Mouse (Mus musculus): Measurements from ENCODE around the gene Ccdc88c. TPM values are rescaled to one million over a fixed set of nuclear protein-coding genes. Genes with fewer than 3 reads are reported as not detected.

The Ccdc88c gene
- polyA plus RNA-seq, 1 experiment from 2014 or later: 10.8 TPM

DNA sequence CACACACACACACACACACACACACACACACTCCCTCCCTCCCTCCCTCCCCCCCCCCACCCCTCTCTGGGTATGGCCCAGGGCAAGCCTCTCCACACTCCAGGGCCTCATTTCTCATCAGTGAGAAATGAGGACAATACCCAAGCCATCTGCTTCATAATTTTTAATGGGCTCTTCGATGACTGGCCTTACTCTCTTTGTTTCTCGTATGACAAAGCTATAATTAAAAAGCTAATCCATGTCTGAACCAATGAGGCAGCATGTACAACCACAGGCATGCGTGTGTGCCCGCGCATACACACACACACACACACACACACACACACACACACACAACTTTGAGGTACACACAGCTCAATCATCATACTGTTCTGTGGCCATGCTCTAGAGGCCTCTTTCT is 23.9 kb downstream of the Ccdc88c start:
- DNase-seq (ENCODE audit: low spot score): no peak
- Histone ChIP-seq H3K27me3 (replicated peaks; ENCODE audit: low read depth, poor library complexity, severe bottlenecking) (peaks cover 34% of the 10 kb centered on the region), H3K36me3 (replicated peaks) (no peaks in the 10 kb centered on the region), H3K27ac (replicated peaks) (no peak overlapping the region), H3K9me3 (no peaks in the 10 kb centered on the region), H3K4me3 (no peak overlapping the region), H3K4me1 (peaks cover 91% of the 10 kb centered on the region)
- WGBS: 94% methylated on average over 5 of the region's 5 CpGs

DNA sequence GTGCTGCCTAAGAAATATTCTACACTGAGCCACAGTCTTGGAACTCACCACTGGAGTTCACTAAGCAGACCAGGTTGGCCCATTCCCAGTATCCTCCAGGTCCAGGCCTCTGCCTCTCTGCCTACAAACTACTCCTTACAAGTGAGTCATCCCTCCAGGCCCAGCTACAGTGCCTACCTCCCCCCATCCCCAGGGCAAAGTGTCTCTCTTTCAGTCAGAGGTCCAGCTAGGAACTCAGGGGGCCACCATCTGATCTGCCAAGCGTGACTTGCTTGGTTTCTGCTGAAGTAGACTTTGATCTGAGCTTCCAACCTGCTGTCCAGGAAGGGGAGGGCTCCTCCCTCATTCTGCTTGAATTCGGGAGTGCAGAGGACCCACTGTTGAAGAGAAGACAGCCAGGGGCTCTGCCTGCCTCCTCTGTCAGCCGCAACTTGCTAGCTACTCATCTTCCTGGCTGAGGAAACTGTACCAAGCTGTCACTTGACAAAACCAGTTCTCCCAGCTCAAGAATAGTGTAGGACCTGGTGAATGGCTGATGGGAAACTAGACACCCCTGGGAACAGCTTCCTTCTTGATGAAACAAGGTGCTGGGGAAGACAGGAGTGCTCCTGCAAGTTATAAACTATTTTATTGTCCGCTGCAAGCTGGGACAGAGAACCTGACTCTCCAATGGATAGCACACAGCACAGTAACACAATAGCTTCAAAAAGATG is 25.9 kb downstream of the Ccdc88c start:
- DNase-seq (ENCODE audit: low spot score): no peak
- peak overlapping the region; percentile 27 for H3K27ac ChIP-seq (replicated peaks)

DNA sequence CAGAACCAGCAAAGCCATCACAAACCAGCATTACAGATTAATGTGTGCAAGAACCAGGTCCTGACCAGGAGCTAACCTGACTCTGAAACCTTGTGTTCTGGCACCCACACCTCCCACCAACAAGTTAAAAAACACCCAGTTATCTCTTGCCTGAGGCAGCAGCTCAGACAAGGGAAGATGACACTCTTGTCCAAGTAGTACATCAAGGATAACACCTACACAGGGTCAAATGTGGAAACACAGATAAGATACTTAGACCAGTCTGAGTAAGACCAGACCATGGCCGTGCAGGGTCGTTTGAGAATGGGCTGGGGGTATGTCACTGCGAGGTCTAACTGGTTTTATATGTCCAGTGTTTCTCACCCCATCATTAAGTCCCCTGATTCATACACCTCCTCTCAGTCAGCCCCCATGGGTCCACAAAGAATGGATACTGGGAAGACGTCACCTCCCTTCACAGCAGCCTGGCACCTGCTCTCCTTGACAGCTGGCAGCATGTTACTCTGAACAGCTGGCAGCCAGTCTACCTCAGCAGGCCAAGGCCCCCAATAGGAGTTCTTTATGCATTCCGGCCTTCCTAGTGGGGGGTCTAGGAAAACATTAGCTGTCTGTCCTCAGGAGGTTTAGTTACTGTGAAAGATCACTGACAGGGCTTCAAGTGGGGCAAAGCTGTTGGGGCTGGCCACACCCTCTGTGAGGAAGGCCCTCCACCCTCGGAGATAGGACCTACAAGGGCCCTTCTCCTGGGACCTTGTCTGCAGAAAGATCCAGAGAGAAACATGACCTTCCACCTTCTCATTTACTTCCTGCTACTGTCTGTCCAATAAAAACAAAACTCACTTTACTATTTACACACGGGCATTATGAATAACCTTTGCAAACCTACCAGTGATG is 29.5 kb downstream of the Ccdc88c start:
- H3K27ac ChIP-seq (replicated peaks): peak overlapping the region; percentile 52; the same call in 1 of the 2 replicates
- peaks cover 49% of the 10 kb centered on the region for H3K27me3 ChIP-seq (replicated peaks; ENCODE audit: low read depth, poor library complexity, severe bottlenecking)
- H3K36me3 ChIP-seq (replicated peaks): no peaks in the 10 kb centered on the region
- H3K9me3 ChIP-seq: no peaks in the 10 kb centered on the region
- DNase-seq (ENCODE audit: low spot score): no peak
- H3K4me1 ChIP-seq: peaks cover 99% of the 10 kb centered on the region
- H3K4me3 ChIP-seq: no peak overlapping the region
- 42% methylated on average over 7 of the region's 7 CpGs for WGBS

More for the DNA sequence above, 25.9 kb downstream of the Ccdc88c start:
- peaks cover 37% of the 10 kb centered on the region for H3K27me3 ChIP-seq (replicated peaks; ENCODE audit: low read depth, poor library complexity, severe bottlenecking)
- 35% methylated on average over 4 of the region's 4 CpGs for WGBS
- no peaks in the 10 kb centered on the region for H3K36me3 ChIP-seq (replicated peaks)
- peaks cover 97% of the 10 kb centered on the region for H3K4me1 ChIP-seq
- H3K4me3 ChIP-seq: no peak overlapping the region
- no peaks in the 10 kb centered on the region for H3K9me3 ChIP-seq

DNA sequence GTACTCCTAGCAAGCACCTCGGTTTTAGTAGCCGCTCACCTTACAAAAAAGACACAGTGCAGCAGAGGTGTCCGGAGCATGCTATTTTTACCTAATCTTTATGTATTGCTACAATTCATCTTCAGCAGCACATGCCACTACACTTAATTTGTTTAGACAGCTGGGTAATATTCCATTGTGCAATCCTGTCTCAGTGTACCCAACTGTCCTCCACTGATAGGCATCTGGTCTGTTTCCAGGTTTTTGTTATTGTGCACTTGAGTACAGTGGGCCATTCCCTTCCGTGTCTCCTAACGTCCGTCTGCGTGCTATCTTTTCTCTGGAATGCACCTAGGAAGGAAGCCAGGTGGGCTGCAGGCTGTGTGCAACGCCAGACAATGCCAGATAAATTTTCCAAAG is 30.3 kb downstream of the Ccdc88c start:
- H3K4me3 ChIP-seq: 0 out of 2 replicates have a peak overlapping the region, but pooled peaks have one; percentile 5
- H3K36me3 ChIP-seq (replicated peaks): no peaks in the 10 kb centered on the region; the same call in 1 of the 2 replicates
- H3K27me3 ChIP-seq (replicated peaks; ENCODE audit: low read depth, poor library complexity, severe bottlenecking): peaks cover 53% of the 10 kb centered on the region
- H3K27ac ChIP-seq (replicated peaks): peak overlapping the region; percentile 52
- WGBS: 46% methylated on average over 8 of the region's 8 CpGs
- peaks cover 99% of the 10 kb centered on the region for H3K4me1 ChIP-seq
- DNase-seq (ENCODE audit: low spot score): no peak
- no peaks in the 10 kb centered on the region for H3K9me3 ChIP-seq

DNA sequence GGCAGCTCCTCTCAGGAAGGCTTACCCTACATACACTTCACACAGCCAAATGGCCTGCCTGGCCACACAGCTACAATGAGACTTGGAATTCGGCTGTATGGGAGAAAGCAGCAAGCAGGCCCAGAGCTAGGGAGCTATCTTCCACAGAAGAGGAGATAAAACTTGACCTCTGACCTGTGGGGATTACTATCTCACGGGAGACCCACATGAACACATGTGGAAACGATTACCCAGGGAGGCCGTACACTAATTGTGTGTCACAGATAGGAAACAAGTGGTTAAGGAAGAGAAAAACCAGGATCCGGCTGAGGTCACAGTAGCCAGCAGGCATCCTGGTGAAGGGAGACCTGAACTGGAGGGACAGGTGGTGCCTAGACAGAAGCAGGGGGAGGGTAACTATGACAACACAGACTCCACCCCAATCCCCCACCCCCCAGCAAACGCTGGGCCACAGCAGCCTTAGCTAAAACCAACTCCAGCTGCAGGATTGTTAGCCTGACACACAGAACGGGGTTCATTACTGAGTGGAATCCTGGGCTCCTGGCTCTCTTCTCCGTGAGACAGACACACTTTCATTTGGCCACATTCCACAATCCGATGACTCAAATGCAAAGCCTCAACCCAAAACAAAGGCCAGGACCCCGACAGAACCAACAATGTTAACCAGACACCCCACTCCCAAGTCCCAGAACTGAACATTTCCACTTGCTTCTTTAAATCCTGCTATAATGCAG is 30.9 kb downstream of the Ccdc88c start:
- peak; percentile 86 for DNase-seq (ENCODE audit: low spot score)
- Histone ChIP-seq H3K9me3 (no peaks in the 10 kb centered on the region), H3K4me3 (0 out of 2 replicates have a peak overlapping the region, but pooled peaks have one; percentile 20), H3K36me3 (replicated peaks) (peaks cover 5% of the 10 kb centered on the region; the same call in 1 of the 2 replicates), H3K27me3 (replicated peaks; ENCODE audit: low read depth, poor library complexity, severe bottlenecking) (peaks cover 53% of the 10 kb centered on the region), H3K27ac (replicated peaks) (peak overlapping the region; percentile 52), H3K4me1 (peaks cover 99% of the 10 kb centered on the region)
- 8% methylated on average over 10 of the region's 10 CpGs for WGBS

DNA sequence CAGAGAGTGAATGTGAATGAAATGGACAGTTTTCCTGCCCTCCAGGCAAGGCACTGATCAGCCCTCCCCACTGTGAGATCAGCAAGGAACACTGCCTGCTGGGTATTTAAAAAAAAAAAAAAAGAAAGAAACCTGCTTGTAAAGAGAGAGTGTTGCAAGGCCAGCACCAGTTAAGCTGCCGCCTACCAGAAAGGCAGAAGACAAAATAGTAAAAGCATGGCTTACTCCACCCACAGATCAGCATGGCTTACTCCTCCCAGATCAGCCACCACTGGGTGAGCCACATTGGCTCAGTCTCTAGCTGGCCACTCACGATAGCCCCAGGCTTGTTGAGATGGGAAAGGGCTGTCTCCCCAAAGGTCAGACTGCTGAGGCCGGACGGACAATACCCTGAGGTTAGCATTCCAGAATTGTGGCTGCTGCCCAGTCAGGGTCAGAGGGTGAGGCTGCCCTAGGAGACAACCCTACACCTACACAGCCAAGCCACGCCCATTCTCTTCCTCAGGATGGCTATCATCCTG is 32.4 kb downstream of the Ccdc88c start:
- H3K27me3 ChIP-seq (replicated peaks; ENCODE audit: low read depth, poor library complexity, severe bottlenecking): peaks cover 56% of the 10 kb centered on the region
- peaks cover 5% of the 10 kb centered on the region; the same call in 1 of the 2 replicates for H3K36me3 ChIP-seq (replicated peaks)
- no peak overlapping the region; the same call in 1 of the 2 replicates for H3K4me3 ChIP-seq
- H3K27ac ChIP-seq (replicated peaks): peak overlapping the region; percentile 35; the same call in 1 of the 2 replicates
- WGBS: 8% methylated on average over 5 of the region's 5 CpGs
- peak; percentile 29 for DNase-seq (ENCODE audit: low spot score)
- H3K4me1 ChIP-seq: peaks cover 99% of the 10 kb centered on the region
- H3K9me3 ChIP-seq: no peaks in the 10 kb centered on the region

DNA sequence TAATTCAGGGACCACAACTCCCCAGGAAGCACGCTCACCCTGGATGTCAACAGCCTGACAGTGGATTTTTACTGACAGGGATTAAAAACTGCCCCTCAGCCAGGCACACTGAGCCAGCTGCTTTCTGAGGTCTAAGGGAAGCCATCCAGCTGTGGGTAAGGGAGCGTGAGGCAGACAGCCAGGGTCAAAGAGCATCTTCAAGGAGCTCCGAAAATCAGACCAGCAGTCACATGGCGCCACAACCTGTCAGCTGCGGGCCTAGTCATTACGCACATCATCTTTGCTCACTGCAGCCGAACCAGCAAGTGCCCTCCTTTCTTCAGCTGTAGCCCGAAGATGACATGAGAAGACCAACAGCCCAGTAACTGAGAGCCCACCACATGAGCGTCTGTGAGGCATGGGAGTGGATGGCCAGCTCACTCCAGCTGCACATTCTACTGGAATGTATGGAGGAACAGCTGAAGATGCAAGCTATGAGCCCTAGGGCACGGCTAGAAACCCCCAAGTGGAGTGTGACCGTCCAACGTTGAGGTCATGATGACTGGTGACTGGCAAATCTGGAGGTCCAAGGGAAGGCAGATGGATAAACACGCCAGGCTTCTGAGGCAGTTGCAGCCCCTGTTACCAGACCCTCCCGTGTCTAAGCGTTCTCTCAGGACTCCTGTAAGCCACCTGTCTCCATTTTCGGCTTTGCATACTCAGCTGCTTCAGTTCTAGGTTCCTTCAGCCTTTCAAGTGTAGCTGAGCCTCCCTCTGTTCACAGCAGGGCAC is 33.1 kb downstream of the Ccdc88c start:
- Histone ChIP-seq H3K4me1 (peaks cover 99% of the 10 kb centered on the region), H3K27me3 (replicated peaks; ENCODE audit: low read depth, poor library complexity, severe bottlenecking) (peaks cover 61% of the 10 kb centered on the region), H3K27ac (replicated peaks) (peak overlapping the region; percentile 35; the same call in 1 of the 2 replicates), H3K9me3 (no peaks in the 10 kb centered on the region), H3K36me3 (replicated peaks) (peaks cover 5% of the 10 kb centered on the region; the same call in 1 of the 2 replicates), H3K4me3 (no peak overlapping the region; the same call in 1 of the 2 replicates)
- DNase-seq (ENCODE audit: low spot score): peak; percentile 40
- WGBS: 17% methylated on average over 16 of the region's 16 CpGs

DNA sequence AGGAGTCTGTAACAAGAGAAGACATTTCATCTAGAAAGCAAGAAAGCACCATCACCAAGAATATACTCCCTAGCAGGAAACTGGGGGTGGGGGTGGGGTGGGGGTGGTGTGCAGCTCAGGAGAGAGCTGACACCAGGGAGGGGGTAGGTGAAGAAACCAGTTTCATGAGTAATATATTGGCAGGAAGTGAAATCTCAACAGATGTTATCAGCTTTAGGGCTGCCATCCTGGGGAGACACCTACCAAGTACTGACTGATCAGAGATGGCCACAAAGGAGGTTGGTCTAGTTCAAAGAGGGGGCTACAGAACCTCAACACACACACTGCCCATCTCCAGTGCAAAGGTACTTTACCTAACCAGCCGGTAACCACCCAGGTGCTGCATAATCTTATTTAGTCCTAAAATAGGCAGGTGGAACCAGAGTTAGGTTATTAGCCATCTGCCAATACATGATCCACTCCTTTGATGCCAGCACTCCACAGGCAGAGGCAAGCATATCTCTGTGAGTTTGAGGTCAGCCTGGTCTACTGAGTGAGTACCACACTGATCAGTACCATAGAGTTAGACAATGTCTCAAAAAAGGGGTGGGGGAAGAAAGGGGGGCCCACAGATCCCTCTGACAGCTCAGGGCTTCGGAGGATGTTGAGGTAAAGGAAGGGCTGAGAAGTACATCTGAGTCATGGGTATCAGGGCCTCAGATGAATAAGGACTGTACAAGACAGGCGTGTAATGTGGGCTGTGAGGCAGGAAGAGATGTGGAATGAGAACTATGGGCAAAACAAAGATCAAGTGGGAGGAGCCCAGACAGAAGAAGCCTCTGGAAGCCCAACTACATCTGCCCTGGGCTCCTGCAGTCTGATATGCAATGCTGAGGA is 34.5 kb downstream of the Ccdc88c start:
- no peak overlapping the region for H3K4me3 ChIP-seq
- peaks cover 63% of the 10 kb centered on the region for H3K27me3 ChIP-seq (replicated peaks; ENCODE audit: low read depth, poor library complexity, severe bottlenecking)
- peaks cover 99% of the 10 kb centered on the region for H3K4me1 ChIP-seq
- DNase-seq (ENCODE audit: low spot score): no peak
- H3K27ac ChIP-seq (replicated peaks): no peak overlapping the region
- H3K9me3 ChIP-seq: no peaks in the 10 kb centered on the region
- WGBS: 82% methylated on average over 3 of the region's 3 CpGs
- H3K36me3 ChIP-seq (replicated peaks): peaks cover 5% of the 10 kb centered on the region; the same call in 1 of the 2 replicates

DNA sequence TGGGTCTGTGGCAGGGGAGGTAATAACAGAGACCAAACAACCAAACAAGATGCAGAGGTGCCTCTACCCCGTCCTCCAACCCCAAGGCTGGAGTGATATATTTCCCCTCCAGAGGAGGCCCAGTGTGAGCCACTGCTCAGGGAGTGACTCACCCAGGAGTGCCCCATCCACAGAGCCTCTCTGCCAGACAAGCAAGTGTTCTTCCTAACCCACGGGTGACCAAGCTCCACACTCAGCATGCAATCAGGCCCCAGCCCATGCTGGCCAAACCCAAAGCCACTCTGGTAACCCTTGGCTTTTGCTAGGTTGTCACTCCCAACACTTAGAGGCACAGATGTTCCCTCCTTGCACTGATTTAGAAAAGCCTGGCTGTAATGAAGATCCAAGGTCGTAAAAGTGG is 35.7 kb downstream of the Ccdc88c start:
- WGBS: 79% methylated on average over 3 of the region's 3 CpGs
- Histone ChIP-seq H3K36me3 (replicated peaks) (peaks cover 5% of the 10 kb centered on the region; the same call in 1 of the 2 replicates), H3K9me3 (no peaks in the 10 kb centered on the region), H3K27ac (replicated peaks) (no peak overlapping the region), H3K4me3 (no peak overlapping the region), H3K4me1 (peaks cover 98% of the 10 kb centered on the region), H3K27me3 (replicated peaks; ENCODE audit: low read depth, poor library complexity, severe bottlenecking) (peaks cover 73% of the 10 kb centered on the region)
- DNase-seq (ENCODE audit: low spot score): no peak

DNA sequence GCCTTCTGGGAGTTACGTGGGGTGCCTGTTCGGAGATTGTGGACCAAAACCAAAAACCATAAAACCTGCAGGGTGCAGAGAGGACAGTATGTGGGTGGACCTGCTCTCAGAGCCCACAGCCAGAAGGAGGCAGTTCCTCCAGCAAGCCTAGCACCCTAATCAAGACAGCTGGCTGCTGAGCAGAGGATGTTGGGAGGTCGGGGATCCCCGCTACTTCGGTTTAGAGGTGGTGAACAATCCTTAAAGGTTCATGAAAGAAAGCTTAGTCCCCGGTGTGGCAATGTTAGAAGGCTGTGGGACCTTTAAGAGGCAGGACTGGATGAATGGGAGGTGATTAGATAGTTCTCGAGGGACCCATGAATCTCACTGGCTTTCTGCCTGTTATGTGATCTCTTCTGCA is 36.4 kb downstream of the Ccdc88c start:
- Histone ChIP-seq H3K4me1 (peaks cover 93% of the 10 kb centered on the region), H3K36me3 (replicated peaks) (peaks cover 5% of the 10 kb centered on the region; the same call in 1 of the 2 replicates), H3K4me3 (no peak overlapping the region), H3K27ac (replicated peaks) (no peak overlapping the region), H3K9me3 (no peaks in the 10 kb centered on the region), H3K27me3 (replicated peaks; ENCODE audit: low read depth, poor library complexity, severe bottlenecking) (peaks cover 80% of the 10 kb centered on the region)
- no peak for DNase-seq (ENCODE audit: low spot score)
- 87% methylated on average over 7 of the region's 7 CpGs for WGBS

All from embryonic facial prominence, embryonic 10.5 days (tissue).